Mouse (Mus musculus): Measurements from ENCODE around the gene Rbsn. TPM values are rescaled to one million over a fixed set of nuclear protein-coding genes. Genes with fewer than 3 reads are reported as not detected.

Rbsn gene
- 13.2 TPM for polyA plus RNA-seq (2014; fragmentation: Illumina TruSeq; extraction: RNeasy Lipid Tissue Mini Kit (QIAGEN cat#74804); ENCODE audit: low read depth, low replicate concordance)

DNA sequence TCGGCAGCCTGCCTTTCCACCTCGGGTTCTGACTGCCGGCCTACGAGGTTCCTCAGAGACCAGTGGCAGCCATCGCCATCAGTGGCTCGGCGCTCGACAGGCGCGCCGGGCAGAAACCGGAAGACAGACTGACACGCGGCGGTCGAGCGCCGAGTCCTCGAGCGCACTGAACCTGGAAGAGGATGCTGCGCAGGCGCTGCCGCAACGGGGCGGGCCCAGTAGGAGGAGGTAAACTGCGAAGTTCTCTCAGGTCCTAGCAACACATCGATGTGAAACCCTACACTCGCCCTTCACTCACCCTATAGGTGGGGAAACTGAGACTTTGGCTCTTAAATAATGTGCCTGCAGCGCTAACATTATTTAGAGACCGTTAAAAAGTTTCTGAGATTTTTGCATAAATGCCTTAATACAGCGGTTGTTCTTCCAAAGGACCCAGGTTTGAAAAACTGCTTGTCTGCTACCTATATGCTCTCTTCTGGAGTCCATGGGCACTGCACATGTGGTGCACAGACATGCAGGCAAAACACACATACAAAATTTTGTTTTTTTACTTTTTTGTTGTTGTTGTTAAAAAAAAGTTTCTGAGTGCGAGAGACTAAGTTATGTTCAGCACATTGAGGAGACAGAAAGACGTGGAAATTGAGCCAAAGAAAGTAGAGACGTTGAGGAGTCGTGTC lies at the start of gene Rbsn:
Rbsn (minus strand) TSS at position 153 of the 677 bp plus-strand sequence.

DNA sequence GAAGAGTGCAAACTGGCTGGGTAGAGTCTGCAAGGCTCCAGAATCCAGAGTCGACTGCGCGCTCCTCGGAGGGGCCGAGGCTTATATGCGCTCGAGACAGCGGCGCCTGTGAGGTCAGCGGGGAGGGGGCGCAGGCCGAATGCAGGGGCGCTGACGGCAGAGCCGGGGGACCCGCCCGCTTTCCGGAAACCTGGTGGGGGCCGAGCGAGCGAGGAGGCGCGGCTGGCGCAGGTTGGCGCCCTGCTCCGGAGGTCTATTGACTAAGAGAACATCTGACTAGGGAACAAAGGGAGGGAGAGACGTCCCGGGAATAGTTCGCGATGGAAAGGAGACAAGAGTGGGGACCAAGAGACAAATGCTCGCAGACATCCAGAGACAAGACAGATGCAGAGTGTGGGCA lies 29.9 kb upstream of the Rbsn start, which contains the start of gene Trh:
Trh (minus strand) TSS at position 60 of the 400 bp plus-strand sequence.

DNA sequence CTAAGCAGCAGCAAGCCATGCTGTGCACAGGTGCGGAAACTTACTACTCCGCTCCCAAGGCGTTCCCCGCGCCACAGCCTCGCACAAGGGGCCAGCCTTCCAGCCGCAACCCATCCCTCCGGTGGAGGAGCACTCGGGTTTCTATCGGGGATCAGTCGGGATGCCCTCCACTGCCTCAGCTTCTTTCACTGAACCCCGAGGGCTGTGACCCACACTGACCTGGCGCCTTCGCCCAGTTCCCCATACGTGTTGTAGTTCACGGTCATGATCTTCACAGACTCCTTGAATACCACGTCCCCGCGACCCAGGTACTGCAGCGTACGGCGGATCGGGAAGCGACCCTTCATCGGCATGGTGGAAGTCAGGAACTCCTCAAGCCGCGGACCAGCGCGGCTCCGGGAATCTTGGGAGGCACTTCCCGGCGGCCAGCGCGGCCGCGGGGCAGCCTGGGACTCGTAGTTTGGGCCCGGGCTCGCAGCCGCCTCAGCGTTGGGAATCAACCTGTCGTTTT lies 31.0 kb downstream of the Rbsn start, which contains the start of gene Mrps25:
Mrps25 (minus strand) TSS at position 413 of the 511 bp plus-strand sequence.

Other genes starting within 250 kb of the Rbsn start
- gene Fgd5, start 236.0 kb downstream of the Rbsn start, polyA plus RNA-seq (2014; fragmentation: Illumina TruSeq; extraction: RNeasy Lipid Tissue Mini Kit (QIAGEN cat#74804); ENCODE audit: low read depth, low replicate concordance), result 11.1 TPM
- gene Nr2c2, start 123.5 kb downstream of the Rbsn start, polyA plus RNA-seq (2014; fragmentation: Illumina TruSeq; extraction: RNeasy Lipid Tissue Mini Kit (QIAGEN cat#74804); ENCODE audit: low read depth, low replicate concordance), result 15.7 TPM
- 30.8 TPM for gene Mrps25, start 30.9 kb downstream of the Rbsn start, polyA plus RNA-seq (2014; fragmentation: Illumina TruSeq; extraction: RNeasy Lipid Tissue Mini Kit (QIAGEN cat#74804); ENCODE audit: low read depth, low replicate concordance)
- not detected for gene Trh, start 29.7 kb upstream of the Rbsn start, polyA plus RNA-seq (2014; fragmentation: Illumina TruSeq; extraction: RNeasy Lipid Tissue Mini Kit (QIAGEN cat#74804); ENCODE audit: low read depth, low replicate concordance)